Mouse (Mus musculus) cerebellum, postnatal 25 days (tissue): ENCODE measurements around the gene Cobll1.

ENCODE experiments used
- DNase-seq, 2 experiments: peaks; one replicate each; pipeline ENCODE4 v3.0.0; 2021; ENCODE audit warnings: mixed read lengths in 2 of 2

Gene Cobll1

DNA sequence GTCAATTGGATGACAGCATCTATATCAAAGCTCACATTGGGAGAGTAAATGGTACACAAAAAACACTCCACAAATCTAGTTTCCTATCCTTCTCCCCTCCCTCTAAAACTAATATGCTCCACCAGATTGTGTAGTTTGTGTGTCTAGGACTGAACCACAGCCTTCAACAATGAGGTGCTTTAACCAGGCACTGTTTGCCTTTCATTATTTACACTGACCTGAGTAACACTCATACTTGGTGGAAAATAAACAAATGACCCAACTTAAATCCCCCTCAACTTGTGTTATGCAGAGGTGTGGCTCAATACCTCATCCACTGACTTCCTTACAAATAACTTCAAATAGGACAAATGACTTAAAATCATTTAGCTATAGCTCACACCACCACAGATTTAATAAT, 155.8 kb downstream of the Cobll1 start:
- DNase-seq: no peak

DNA sequence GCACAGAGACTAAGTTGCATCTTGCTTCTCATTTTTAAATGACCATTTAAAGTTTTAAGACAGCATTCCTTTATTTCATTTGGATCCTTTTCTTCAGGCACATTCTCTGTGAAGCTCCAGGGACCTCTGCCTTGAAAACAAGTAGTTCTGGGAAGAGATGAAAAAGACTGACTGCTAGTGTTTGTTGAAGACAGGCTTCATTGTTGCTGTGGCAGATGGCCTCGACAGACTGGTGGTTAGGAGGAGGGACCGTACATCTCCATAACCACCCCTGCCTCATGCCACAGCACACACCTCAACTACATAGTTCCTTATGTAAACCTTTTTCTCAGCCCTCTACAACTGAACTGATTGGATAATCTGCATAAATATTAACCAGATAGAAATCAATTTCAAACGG, 161.7 kb downstream of the Cobll1 start:
- DNase-seq: peak in 1 of 2 experiments; percentile 18

- DNase-seq: no peak
Measured at GRCm38 (mm10) chr2:65075840-65076239, 163.4 kb downstream of the Cobll1 start.

DNA sequence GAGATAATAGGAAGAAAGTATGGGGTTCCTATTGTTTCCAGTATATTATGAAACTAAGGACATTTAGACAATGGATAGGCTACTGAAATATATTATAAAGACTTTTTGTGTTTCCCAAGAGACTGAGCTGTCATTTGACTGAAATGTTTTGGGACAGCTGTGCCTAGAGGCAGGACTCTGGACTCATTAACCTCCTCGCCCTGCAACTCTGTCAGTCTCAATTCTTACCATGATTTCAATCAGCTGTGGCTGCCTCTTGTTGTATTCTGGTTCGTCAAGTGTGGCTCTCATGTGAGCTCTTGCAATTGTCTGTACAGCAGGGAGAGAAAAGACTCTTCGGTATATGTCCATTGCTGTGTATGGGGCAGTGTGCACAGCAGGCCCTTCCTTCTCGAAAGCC, 163.8 kb downstream of the Cobll1 start:
- DNase-seq: no peak

- DNase-seq: no peak
Measured at GRCm38 (mm10) chr2:65072205-65072604, 167.0 kb downstream of the Cobll1 start.

DNA sequence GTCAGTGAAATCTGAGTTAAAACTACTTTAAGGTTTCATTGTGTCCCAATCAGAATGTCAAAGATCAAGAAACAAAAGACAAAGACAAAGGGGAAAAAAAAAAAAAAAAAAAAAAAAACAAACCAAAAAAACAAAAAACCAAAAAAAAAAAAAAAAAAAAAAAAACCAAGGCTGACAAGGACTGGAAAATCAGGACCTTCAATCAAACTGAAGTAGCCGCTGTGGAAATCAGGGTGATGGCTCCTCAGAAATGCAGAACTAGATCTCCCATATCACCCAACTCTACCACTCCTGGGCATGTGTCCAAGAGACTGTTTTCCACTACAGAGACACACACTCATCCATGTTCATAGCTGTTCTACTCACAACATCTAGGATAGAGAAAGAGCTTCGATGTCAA, 185.4 kb downstream of the Cobll1 start:
- DNase-seq: no peak

- DNase-seq: no peak
Measured at GRCm38 (mm10) chr2:65052191-65053012, 186.8 kb downstream of the Cobll1 start.

DNA sequence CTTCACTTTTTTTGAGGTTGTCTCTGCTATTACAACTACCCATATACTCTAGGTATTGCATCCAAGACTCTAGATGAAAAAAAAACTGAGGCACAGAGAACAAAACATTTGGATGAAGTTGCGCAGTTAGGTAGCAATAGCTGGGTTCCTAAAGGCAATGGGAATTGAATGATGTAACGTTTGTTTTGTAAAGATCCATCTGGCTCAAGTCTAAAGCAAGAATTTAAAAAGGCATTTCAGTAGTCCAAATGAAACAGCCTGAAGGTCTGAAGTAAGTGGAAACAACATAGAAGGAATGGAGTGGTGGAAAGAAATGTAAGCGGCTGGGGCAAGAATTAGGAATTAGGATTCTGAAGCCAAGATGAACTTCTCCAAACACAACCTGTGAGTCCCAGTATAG, 188.4 kb downstream of the Cobll1 start:
- DNase-seq: no peak

GRCm38 (mm10) chr2:65048234-65049017, 190.8 kb downstream of the Cobll1 start:
- DNase-seq: no peak
